Mouse (Mus musculus) kidney, embryonic 16.5 days (tissue): ENCODE measurements around the gene Lyzl4. TPM values are rescaled to one million over a fixed set of nuclear protein-coding genes. Genes with fewer than 3 reads are reported as not detected.
A peak's percentile ranks its signal among the peaks of the same experiment; 100 is the strongest.

Experiments used
- ATAC-seq: fragments of 200-750 bp; cut with Nextera tagmentation; 2 replicates; pipeline ENCODE4 v1.8.0; 2017; ENCODE audit warnings: moderate TSS enrichment; ENCODE audit not compliant: low FRiP score, low TSS enrichment
- H3K27ac ChIP-seq: fragments of 300-500 bp; sonication (generic); 2 replicates; pipeline ENCODE4 v1.5.1; 2014; ENCODE audit warnings: low read length
- H3K27me3 ChIP-seq: fragments of 300-500 bp; sonication (generic); 2 replicates; pipeline ENCODE4 v1.6.1; 2014; ENCODE audit warnings: low read length, control low read depth, mixed read lengths; ENCODE audit not compliant: insufficient read depth
- H3K36me3 ChIP-seq: fragments of 300-500 bp; sonication (generic); 2 replicates; pipeline ENCODE4 v1.6.1; 2014; ENCODE audit warnings: low read length, control low read depth, mixed read lengths; ENCODE audit not compliant: insufficient read depth
- H3K4me1 ChIP-seq: fragments of 300-500 bp; sonication (generic); 2 replicates; pipeline ENCODE4 v1.6.1; 2014; ENCODE audit warnings: low read length, control low read depth, mixed read lengths; ENCODE audit not compliant: insufficient read depth
- H3K4me2 ChIP-seq: fragments of 300-500 bp; sonication (generic); replicated peaks from 2 replicates; pipeline ENCODE4 v1.6.1; 2014; ENCODE audit warnings: low read depth, low read length
- H3K4me3 ChIP-seq: fragments of 300-500 bp; sonication (generic); 2 replicates; pipeline ENCODE4 v1.5.1; 2014; ENCODE audit warnings: mild to moderate bottlenecking, low read length
- H3K9ac ChIP-seq: fragments of 300-500 bp; sonication (generic); replicated peaks from 2 replicates; pipeline ENCODE4 v1.6.1; 2014; ENCODE audit warnings: low read length
- H3K9me3 ChIP-seq: fragments of 300-500 bp; sonication (generic); 2 replicates; pipeline ENCODE4 v1.6.1; 2016; ENCODE audit warnings: low read length, control low read depth
- WGBS: fragments of 180-500 bp; shearing (Covaris S2); extraction: QIAGEN DNeasy Blood & Tissue Kit; methylation state at CpG from one replicate; pipeline ENCODE4 v1.1.7; 2014; 5-methylcytosine and 5-hydroxymethylcytosine counted together
- polyA plus RNA-seq: library from polyadenylated mRNA; unstranded; fragments of >200 nt; fragmentation: Nextera tagmentation; extraction: Ambion mirVana; gene quantifications from 2 replicates; pipeline ENCODE4 v1.2.1, GENCODE M21; 2015

Gene Lyzl4
- polyA plus RNA-seq, 1 experiment from 2014 or later = 0.25 TPM

DNA sequence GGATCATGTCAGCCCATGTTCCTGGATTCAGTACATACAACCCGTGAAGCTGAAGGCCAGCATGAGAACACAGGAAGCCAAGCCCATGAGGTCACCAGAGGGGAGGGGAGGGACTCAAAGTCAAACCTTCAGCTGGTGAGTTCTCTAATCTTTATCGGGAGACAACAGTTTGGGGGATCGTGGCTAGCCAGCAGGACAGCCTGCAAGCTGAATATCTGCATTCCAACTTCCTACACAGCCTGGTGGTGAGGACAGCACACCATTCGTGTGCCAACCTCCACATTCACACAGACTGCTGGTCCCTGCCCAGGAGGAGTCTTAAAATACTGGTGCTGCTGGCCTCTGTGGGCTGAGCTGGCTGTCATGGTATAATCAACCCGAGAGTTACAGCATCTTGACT, 85.0 kb downstream of the Lyzl4 start:
- no peak overlapping the region for H3K4me3 ChIP-seq
- WGBS = 53% methylated on average over 5 of the region's 5 CpGs
- H3K27me3 ChIP-seq = no peaks in the 10 kb centered on the region
- no peak overlapping the region for H3K27ac ChIP-seq
- no peak overlapping the region for H3K4me2 ChIP-seq
- no peaks in the 10 kb centered on the region for H3K36me3 ChIP-seq
- ATAC-seq = no peak
- peaks cover 12% of the 10 kb centered on the region; the same call in 1 of the 2 replicates for H3K4me1 ChIP-seq
- no peaks in the 10 kb centered on the region for H3K9me3 ChIP-seq
- H3K9ac ChIP-seq = no peak overlapping the region

DNA sequence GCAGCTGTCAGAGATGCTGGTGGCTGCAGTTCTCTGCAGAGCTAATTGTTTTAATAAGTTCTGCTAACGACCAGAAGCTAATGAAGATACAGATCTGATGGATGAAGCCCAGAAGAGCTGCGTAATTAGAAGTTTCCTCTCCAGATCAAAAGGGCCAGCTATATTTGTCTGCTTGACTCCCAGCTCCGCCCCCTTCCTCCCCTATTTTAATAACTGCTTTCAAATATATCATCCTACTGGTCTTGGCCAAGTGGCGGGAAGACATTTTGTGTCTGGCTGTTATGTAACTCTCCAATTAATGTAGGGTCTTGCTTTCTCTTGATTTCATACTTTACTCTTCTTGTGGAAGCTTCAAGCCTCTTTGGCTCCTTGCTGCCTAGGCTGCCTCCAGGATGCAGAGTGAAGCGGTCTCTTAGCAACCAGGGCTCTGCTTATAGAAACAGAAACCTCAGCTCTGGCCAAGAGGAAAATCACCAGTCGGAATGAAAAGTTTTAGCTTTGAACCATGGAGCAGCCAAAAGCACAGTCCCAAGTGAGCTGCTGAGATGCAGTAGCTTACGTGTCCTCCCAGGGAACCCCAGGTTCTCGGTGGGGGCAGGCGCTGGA, 86.4 kb downstream of the Lyzl4 start:
- peak; percentile 49; the same call in 1 of the 2 replicates for ATAC-seq
- 60% methylated on average over 9 of the region's 9 CpGs for WGBS

DNA sequence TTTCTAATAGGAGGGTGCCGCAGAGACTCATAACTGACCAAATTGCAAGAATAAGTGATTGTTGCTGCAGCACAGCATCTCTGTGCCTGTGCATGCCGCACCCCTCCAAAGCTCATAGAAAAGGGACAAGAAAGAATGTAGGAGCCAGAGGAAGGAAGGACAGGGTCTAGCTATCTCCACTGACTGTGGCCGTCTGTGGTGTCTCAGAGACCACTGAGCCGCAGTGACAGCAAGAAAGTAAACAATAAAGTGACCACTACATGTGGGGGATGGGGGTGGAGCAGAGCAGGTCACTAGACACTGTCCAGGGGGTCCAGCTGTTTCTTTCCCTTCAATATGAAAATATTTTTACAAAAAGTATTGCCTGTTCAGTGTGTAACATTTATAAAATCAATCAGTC, 88.3 kb downstream of the Lyzl4 start:
- Histone ChIP-seq H3K4me3 (no peak overlapping the region), H3K27ac (no peak overlapping the region), H3K36me3 (no peaks in the 10 kb centered on the region), H3K9me3 (no peaks in the 10 kb centered on the region), H3K27me3 (no peaks in the 10 kb centered on the region), H3K4me2 (no peak overlapping the region), H3K4me1 (peaks cover 12% of the 10 kb centered on the region; the same call in 1 of the 2 replicates), H3K9ac (no peak overlapping the region)
- no peak for ATAC-seq
- WGBS = 54% methylated on average over 4 of the region's 4 CpGs

More for the DNA sequence above, 86.4 kb downstream of the Lyzl4 start:
- no peak overlapping the region for H3K27ac ChIP-seq
- H3K36me3 ChIP-seq = no peaks in the 10 kb centered on the region
- H3K4me1 ChIP-seq = peaks cover 12% of the 10 kb centered on the region; the same call in 1 of the 2 replicates
- no peaks in the 10 kb centered on the region for H3K9me3 ChIP-seq
- no peak overlapping the region for H3K9ac ChIP-seq
- no peak overlapping the region for H3K4me3 ChIP-seq
- H3K4me2 ChIP-seq = no peak overlapping the region
- no peaks in the 10 kb centered on the region for H3K27me3 ChIP-seq

DNA sequence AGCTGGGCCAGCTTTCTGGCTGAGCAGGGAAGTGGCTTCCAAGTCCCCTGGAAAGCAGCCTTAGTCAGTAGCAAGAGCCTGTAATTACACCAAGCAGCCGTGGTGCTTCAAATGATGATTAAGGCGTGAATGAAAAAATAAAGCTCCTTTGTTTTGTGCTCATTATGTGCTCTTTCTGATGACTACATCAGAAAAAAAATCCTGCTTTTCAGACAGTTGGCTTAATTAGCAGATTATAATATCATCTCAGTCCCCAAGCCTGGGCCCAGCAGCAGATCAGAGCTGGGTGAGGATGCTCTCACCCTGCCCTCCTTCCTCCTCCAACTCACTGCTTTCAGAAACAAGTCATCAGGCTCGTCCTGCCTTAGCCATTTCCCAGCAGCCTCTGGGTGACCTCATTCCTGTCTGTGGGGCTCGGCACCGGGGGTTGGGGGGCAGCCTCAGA, 91.5 kb downstream of the Lyzl4 start:
- Histone ChIP-seq H3K4me1 (peaks cover 5% of the 10 kb centered on the region; the same call in 1 of the 2 replicates), H3K27me3 (no peaks in the 10 kb centered on the region), H3K9ac (no peak overlapping the region), H3K9me3 (no peaks in the 10 kb centered on the region), H3K4me2 (no peak overlapping the region), H3K27ac (no peak overlapping the region), H3K4me3 (no peak overlapping the region), H3K36me3 (no peaks in the 10 kb centered on the region)
- ATAC-seq = no peak
- WGBS = 74% methylated on average over 5 of the region's 5 CpGs

DNA sequence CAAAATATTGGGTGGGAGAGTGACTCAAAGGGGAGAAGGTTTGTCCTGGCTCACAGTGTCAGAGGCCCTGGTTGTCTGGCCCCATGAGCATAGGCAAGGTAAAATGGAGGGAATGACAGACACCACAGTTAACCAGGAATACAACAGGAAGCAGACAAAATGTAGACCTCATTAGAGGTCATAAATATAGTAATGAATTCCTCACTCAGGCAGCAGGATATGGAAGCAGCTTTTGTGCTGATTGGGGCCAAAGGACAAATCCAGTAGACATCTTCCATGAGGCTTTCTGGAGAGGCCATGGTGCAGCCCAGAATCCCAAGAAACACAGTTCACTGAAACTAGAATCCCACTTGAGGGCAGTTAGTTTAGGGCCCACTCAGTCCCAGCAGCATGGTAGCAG, 92.5 kb downstream of the Lyzl4 start:
- peaks cover 4% of the 10 kb centered on the region; the same call in 1 of the 2 replicates for H3K4me1 ChIP-seq
- ATAC-seq = no peak

DNA sequence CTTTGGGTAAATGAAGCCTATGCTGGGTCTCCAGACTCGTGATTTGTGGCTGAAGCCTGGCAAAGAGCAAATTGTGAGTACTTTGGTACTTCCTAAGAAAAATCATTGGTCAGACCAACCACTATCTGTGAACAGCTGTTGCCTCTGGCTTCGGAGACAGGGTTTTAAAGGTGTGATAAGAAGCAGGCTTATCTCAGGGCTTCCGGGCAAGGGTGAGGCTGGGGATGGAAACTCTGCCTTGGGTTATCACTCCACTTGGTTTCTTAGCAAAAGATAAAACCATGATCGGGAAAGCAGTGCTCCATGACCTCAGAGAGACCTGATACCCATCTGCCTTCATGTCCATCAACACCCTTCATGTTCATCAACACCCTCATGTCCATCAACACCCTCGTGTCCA, 92.9 kb downstream of the Lyzl4 start:
- Histone ChIP-seq H3K9me3 (no peaks in the 10 kb centered on the region), H3K36me3 (no peaks in the 10 kb centered on the region), H3K4me2 (no peak overlapping the region), H3K27ac (no peak overlapping the region), H3K4me1 (peaks cover 4% of the 10 kb centered on the region; the same call in 1 of the 2 replicates), H3K9ac (no peak overlapping the region), H3K27me3 (no peaks in the 10 kb centered on the region), H3K4me3 (no peak overlapping the region)
- ATAC-seq = no peak
- 64% methylated on average over 5 of the region's 5 CpGs for WGBS

More for the DNA sequence above, 92.5 kb downstream of the Lyzl4 start:
- Histone ChIP-seq H3K4me2 (no peak overlapping the region), H3K9ac (no peak overlapping the region), H3K9me3 (no peaks in the 10 kb centered on the region), H3K27ac (no peak overlapping the region), H3K36me3 (no peaks in the 10 kb centered on the region), H3K4me3 (no peak overlapping the region), H3K27me3 (no peaks in the 10 kb centered on the region)

DNA sequence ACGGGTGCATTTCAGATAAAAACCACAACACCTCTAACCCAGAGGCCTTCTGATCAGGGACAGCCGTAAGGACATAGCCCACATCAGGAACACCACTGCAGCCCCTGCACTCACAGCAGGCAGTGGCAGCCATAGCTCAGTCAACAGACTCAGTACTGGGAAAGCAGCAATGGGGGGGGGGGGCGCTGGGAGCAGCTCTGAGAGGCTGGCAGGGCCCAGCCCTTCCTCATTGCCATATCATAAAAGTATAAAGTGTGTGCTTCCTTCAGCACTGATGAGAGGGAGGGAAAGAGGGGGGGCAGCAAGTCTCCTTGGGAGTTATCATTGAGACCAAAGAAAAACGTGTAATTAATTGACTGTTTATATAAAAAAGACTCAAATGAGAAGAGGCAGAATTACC, 94.5 kb downstream of the Lyzl4 start:
- no peak overlapping the region for H3K9ac ChIP-seq
- WGBS = 60% methylated on average over 4 of the region's 4 CpGs
- H3K27ac ChIP-seq = no peak overlapping the region
- no peaks in the 10 kb centered on the region for H3K36me3 ChIP-seq
- H3K4me3 ChIP-seq = no peak overlapping the region
- no peaks in the 10 kb centered on the region for H3K4me1 ChIP-seq
- no peaks in the 10 kb centered on the region for H3K9me3 ChIP-seq
- ATAC-seq = no peak
- no peak overlapping the region for H3K4me2 ChIP-seq
- no peaks in the 10 kb centered on the region for H3K27me3 ChIP-seq

DNA sequence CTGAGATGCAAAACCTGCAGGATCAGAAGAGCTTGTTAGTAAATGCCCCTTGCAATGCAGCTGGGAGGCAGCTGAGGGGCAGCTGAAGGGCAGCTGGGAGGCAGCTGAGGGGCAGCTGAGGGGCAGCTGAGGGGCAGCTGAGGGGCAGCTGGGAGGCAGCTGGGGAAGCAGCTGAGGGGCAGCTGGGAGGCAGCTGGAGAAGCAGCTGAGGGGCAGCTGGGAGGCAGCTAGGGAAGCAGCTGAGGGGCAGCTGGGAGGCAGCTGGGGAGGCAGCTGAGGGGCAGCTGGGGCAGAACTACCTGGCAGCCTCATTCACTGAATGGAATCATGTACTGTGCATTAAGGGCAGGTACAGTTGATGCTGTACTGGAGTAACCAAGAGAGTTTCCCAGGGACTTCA, 100.4 kb downstream of the Lyzl4 start:
- Histone ChIP-seq H3K27ac (no peak overlapping the region), H3K27me3 (no peaks in the 10 kb centered on the region), H3K4me2 (no peak overlapping the region), H3K4me1 (no peaks in the 10 kb centered on the region), H3K36me3 (no peaks in the 10 kb centered on the region), H3K4me3 (no peak overlapping the region), H3K9me3 (0 out of 2 replicates have a peak, but pooled peaks cover 5% of the 10 kb centered on the region), H3K9ac (no peak overlapping the region)
- ATAC-seq = no peak

DNA sequence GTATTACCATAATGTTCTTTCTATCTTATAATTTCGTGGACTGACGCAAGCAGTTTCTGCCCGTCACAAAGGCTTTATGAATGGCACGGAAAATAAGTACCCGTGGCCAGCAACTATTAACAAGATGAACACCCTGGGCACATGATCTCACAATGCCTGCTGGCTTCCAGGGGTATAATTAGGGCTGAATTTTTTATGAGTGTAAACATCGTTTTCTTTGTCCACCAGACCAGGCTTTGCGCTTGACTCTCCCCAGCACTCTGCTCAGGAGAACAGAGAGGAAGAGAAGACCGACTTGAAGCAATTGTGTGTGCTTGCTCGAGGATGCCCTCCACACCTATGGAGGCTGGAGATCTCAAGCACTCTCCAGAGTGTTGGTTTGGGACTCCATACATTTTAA, 109.3 kb downstream of the Lyzl4 start:
- no peaks in the 10 kb centered on the region for H3K4me1 ChIP-seq
- H3K4me3 ChIP-seq = no peak overlapping the region
- ATAC-seq = no peak
- H3K27me3 ChIP-seq = no peaks in the 10 kb centered on the region
- no peak overlapping the region for H3K9ac ChIP-seq
- H3K27ac ChIP-seq = no peak overlapping the region
- H3K36me3 ChIP-seq = no peaks in the 10 kb centered on the region
- peaks cover 7% of the 10 kb centered on the region; the same call in 1 of the 2 replicates for H3K9me3 ChIP-seq
- 78% methylated on average over 9 of the region's 9 CpGs for WGBS
- no peak overlapping the region for H3K4me2 ChIP-seq

DNA sequence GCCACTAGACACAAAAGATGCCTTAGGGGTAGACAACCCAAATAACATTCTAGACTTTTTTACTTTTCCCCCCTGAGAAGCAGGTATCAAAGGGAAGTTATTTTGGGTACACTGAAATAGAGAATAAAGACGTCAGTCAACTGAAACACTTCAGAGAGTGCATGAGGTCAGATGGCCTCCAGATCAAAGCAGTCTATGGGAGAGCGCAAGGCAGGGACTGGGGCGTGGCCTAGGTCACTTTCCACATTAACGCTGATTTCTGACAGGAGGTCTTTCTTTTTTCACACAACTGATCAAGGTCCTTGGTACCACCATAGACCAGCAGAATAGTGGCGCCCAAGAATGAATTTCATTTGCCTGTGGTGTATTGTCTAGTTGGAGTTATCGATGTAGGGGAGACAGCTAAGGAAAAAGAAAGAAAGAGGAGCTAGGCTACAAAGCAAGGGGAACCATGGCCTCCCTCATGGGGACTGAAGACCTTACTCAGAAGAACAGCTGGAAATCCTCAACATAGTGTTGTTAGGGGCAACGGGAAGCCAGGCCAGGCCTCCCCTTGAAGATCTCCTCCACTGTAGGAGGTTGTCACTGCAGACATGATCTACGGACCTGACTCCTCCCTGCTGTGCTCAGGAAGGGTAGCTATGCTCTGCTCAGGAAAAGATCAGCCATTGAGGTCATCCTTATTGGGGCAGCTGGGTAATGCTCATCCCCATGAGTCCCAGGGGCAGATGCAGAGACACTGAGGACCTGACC, 113.1 kb downstream of the Lyzl4 start:
- no peak overlapping the region for H3K4me3 ChIP-seq
- H3K4me1 ChIP-seq = no peaks in the 10 kb centered on the region
- no peaks in the 10 kb centered on the region for H3K36me3 ChIP-seq
- WGBS = 32% methylated on average over 8 of the region's 8 CpGs
- peaks cover 3% of the 10 kb centered on the region; the same call in 1 of the 2 replicates for H3K9me3 ChIP-seq
- no peak overlapping the region for H3K9ac ChIP-seq
- H3K27me3 ChIP-seq = no peaks in the 10 kb centered on the region
- no peak overlapping the region for H3K27ac ChIP-seq
- ATAC-seq = peak; percentile 92
- H3K4me2 ChIP-seq = no peak overlapping the region
